Mouse (Mus musculus) CD8-positive naive resting alpha-beta T cell, adult 2 months (primary cell): Measurements from ENCODE around the gene Cit.

Source experiments
- DNase-seq, 2 experiments: peaks; one replicate each; pipeline ENCODE4 v3.0.0; 2022; ENCODE audit warnings: low read depth in 2 of 2, low spot score in 2 of 2

Gene Cit

GRCm38 (mm10) chr5:116006324-116007099 lies 161.4 kb downstream of the Cit start:
- no peak for DNase-seq

GRCm38 (mm10) chr5:116007723-116008122 lies 162.6 kb downstream of the Cit start:
- no peak for DNase-seq

- no peak for DNase-seq
Measured at GRCm38 (mm10) chr5:116009091-116009851, 164.2 kb downstream of the Cit start.

- no peak for DNase-seq
Measured at GRCm38 (mm10) chr5:116009884-116010627, 165.0 kb downstream of the Cit start.

GRCm38 (mm10) chr5:116011700-116012099 lies 166.6 kb downstream of the Cit start:
- no peak for DNase-seq

- no peak for DNase-seq
Measured at GRCm38 (mm10) chr5:116012503-116012902, 167.4 kb downstream of the Cit start.

GRCm38 (mm10) chr5:116013821-116014220 lies 168.7 kb downstream of the Cit start:
- no peak for DNase-seq

- DNase-seq: no peak
Measured at GRCm38 (mm10) chr5:116014237-116014636, 169.2 kb downstream of the Cit start.

GRCm38 (mm10) chr5:116016542-116016941 lies 171.5 kb downstream of the Cit start:
- DNase-seq: no peak

GRCm38 (mm10) chr5:116017391-116017790 lies 172.3 kb downstream of the Cit start:
- no peak for DNase-seq

- DNase-seq: no peak
Measured at GRCm38 (mm10) chr5:116018196-116018595, 173.1 kb downstream of the Cit start.

- no peak for DNase-seq
Measured at GRCm38 (mm10) chr5:116018784-116019183, 173.7 kb downstream of the Cit start.

- no peak for DNase-seq
Measured at GRCm38 (mm10) chr5:116019371-116019770, 174.3 kb downstream of the Cit start.

- no peak for DNase-seq
Measured at GRCm38 (mm10) chr5:116021552-116021951, 176.5 kb downstream of the Cit start.

GRCm38 (mm10) chr5:116022131-116022530 lies 177.1 kb downstream of the Cit start:
- no peak for DNase-seq

- no peak for DNase-seq
Measured at GRCm38 (mm10) chr5:116022658-116023200, 177.7 kb downstream of the Cit start.

- DNase-seq: no peak
Measured at GRCm38 (mm10) chr5:116023251-116023661, 178.2 kb downstream of the Cit start.

GRCm38 (mm10) chr5:116023821-116024284 lies 178.8 kb downstream of the Cit start:
- no peak for DNase-seq

- peak; percentile 88 for DNase-seq
Measured at GRCm38 (mm10) chr5:116024327-116024739, 179.3 kb downstream of the Cit start, which contains the start of gene Prkab1. Gene Prkab1, minus strand, starts transcription at chr5:116024508.

GRCm38 (mm10) chr5:116026107-116026506 lies 181.0 kb downstream of the Cit start:
- DNase-seq: no peak

- no peak for DNase-seq
Measured at GRCm38 (mm10) chr5:116026561-116026960, 181.5 kb downstream of the Cit start.
